Mouse (Mus musculus) common myeloid progenitor, adult 5-6 weeks (primary cell): ENCODE data around the gene Tagln3. TPM values are rescaled to one million over a fixed set of nuclear protein-coding genes. Genes with fewer than 3 reads are reported as not detected.

Experiments
- total RNA-seq: library from RNA; stranded (forward); fragments of 200-1000, 187-1606 nt; gene quantifications from 2 replicates; pipeline ENCODE4 v1.2.3, GENCODE M21; 2017

The Tagln3 gene
- total RNA-seq, 1 experiment from 2014 or later: not detected

Other genes starting within 250 kb of the Tagln3 start
- gene Gm609, start 231.6 kb downstream of the Tagln3 start, total RNA-seq: not detected in 2 replicates
- gene Gm17783, start 192.6 kb downstream of the Tagln3 start, total RNA-seq: not detected in 2 replicates
- not detected in 2 replicates for gene Slc9c1, start 189.3 kb downstream of the Tagln3 start, total RNA-seq
- 1.2 and 1.7 TPM in 2 replicates for gene Gcsam, start 114.2 kb downstream of the Tagln3 start, total RNA-seq
- 0.29 and 1.2 TPM in 2 replicates for gene BC016579, start 70.5 kb downstream of the Tagln3 start, total RNA-seq
- 0.73 TPM in 1 of 2 replicates, not detected in the other for gene Tmprss7, start 30.9 kb downstream of the Tagln3 start, total RNA-seq
- gene Abhd10, start 18.3 kb upstream of the Tagln3 start, total RNA-seq: 20.0 and 26.3 TPM in 2 replicates
- 0.87 and 1.8 TPM in 2 replicates for gene Phldb2, start 229.0 kb upstream of the Tagln3 start, total RNA-seq